ENCODE assay signal across 8 mouse cellular contexts in the genomic region with DNA sequence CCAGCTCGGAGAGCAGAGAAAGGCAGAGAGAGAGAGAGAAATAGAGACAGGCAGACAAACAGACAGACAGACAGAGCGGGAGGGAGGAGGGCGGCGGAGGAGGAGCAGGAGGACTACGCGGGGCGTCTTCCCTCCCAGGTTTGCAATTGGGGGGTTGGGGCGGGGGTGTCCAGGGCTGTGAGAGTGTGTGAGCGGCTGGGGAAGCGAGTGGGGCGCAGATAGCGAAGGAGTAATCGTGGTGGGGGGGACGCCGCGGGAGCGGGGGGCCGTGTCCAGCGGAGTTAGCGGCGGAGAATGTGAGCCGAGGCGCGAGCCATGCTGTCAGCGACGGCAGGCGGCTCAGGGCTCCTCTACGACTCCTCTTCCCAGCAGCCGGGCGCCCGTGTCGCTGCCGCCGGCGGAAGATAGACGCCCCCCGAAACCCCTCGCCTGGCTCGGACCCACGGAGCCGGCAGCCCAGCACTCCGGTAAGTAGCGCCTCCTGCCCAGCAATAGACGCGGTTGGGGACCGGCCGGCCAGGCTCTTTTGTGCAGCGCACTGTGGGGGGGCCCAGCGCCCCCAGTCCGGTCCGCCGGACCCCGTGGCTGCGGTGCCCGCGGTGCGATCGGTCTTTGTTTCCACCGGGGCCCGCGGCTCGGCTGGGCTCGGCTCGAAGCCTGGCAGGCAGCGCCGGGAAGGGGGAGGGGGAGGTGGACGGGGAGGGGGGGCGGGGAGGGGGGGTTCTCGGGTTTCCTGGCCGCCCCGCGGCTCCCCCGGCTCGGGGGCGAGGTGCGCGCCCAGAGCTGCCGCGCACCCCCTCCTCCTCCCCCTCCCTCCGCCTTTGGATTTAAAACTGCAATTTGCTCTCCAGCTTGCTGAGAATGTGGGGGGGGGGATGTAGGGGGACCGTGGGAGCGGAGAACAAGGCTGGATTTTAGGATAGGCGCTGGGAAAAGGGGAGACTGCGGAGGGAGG. TPM values are rescaled to one million over a fixed set of nuclear protein-coding genes. Genes with fewer than 3 reads are reported as not detected.
DNase-seq lines count a peak whose midpoint lies in the region; ATAC-seq and TF ChIP-seq lines count a peak whose summit lies in the region.

No protein-coding gene starts in this region.

- no peaks in the 10 kb centered on the region for H3K27me3 ChIP-seq in E14TG2a.4 (ENCODE audit: insufficient read depth, low read length)
- no peaks in the 10 kb centered on the region for H3K27me3 ChIP-seq in heart, adult 2 months (ENCODE audit: control insufficient read depth, insufficient read depth, low read length)
- no peaks in the 10 kb centered on the region for H3K27me3 ChIP-seq in kidney, embryonic 14.5 days (ENCODE audit: control insufficient read depth, insufficient read depth, low read length)

- peak overlapping the region; percentile 88 for H3K4me2 ChIP-seq in kidney, embryonic 14.5 days (replicated peaks; ENCODE audit: low read depth, low read length)

- H3K36me3 ChIP-seq in E14TG2a.4 (ENCODE audit: insufficient read depth, low read length) = peaks cover 8% of the 10 kb centered on the region
- H3K36me3 ChIP-seq in heart, adult 2 months (ENCODE audit: control insufficient read depth, insufficient read depth, low read length) = no peaks in the 10 kb centered on the region
- no peaks in the 10 kb centered on the region for H3K36me3 ChIP-seq in kidney, embryonic 14.5 days (ENCODE audit: control insufficient read depth, insufficient read depth, low read length)

- peak overlapping the region; percentile 96 for H3K27ac ChIP-seq in heart, adult 2 months
- H3K27ac ChIP-seq in kidney, embryonic 14.5 days (ENCODE audit: low read depth, low read length) = peak overlapping the region; percentile 98

- no peaks in the 10 kb centered on the region; the same call in 1 of the 2 replicates for H3K79me2 ChIP-seq in heart, adult 2 months (replicated peaks; ENCODE audit: control insufficient read depth, insufficient read depth, low read length)

- H3K9me3 ChIP-seq in E14TG2a.4 (ENCODE audit: low read length) = no peaks in the 10 kb centered on the region
- no peaks in the 10 kb centered on the region for H3K9me3 ChIP-seq in kidney, embryonic 14.5 days (ENCODE audit: control insufficient read depth, low read length)

- TF ChIP-seq CTCF in E14TG2a.4 (conservative IDR thresholded peaks at IDR 0.05; ENCODE audit: low read length) = no peak
- TF ChIP-seq CTCF in heart, adult 2 months (IDR thresholded peaks at IDR 0.05) = no peak

- intact Hi-C loops in heart, adult 2 months (cut with DNase I) = loop anchor here (1.0 to 5.0 kb wide), 4 partner anchors 26 to 190 kb away; no protein-coding TSS in a partner anchor

- peak overlapping the region; percentile 91 for H3K4me3 ChIP-seq in E14TG2a.4 (replicated peaks; ENCODE audit: low read length)
- H3K4me3 ChIP-seq in heart, adult 2 months = peak overlapping the region; percentile 99
- peak overlapping the region; percentile 98 for H3K4me3 ChIP-seq in kidney, embryonic 14.5 days (ENCODE audit: low read length)

- WGBS in heart, adult 2 months = 1% methylated on average over 72 of the region's 84 CpGs
- WGBS in kidney, embryonic 14.5 days = 1% methylated on average over 64 of the region's 84 CpGs

- no peak for TF ChIP-seq EP300 in heart, adult 2 months (IDR thresholded peaks at IDR 0.05; ENCODE audit: insufficient read depth, low read depth, low read length)

- DNase-seq in 416B (ENCODE audit: low read depth) = peak; percentile 74
- peak; percentile 74 for DNase-seq in embryo, embryonic 9.5 days (ENCODE audit: extremely low spot score)
- peak; percentile 77 to 79 for DNase-seq in heart, adult 2 months
- DNase-seq in lung, postnatal 14 days = peak; percentile 67
- DNase-seq in spleen, postnatal 10 days (ENCODE audit: low spot score in 2 of 2) = peak; percentile 40 to 62
- no peak for DNase-seq in layer of hippocampus, adult 9-11 months

- no peak for ATAC-seq in kidney, embryonic 14.5 days (ENCODE audit: low FRiP score, low TSS enrichment)

- H3K9ac ChIP-seq in heart, adult 2 months (ENCODE audit: low read depth, low read length) = peak overlapping the region; percentile 95
- peak overlapping the region; percentile 99 for H3K9ac ChIP-seq in kidney, embryonic 14.5 days (ENCODE audit: low read depth, low read length)

- TF ChIP-seq POLR2A in heart, adult 2 months (IDR thresholded peaks at IDR 0.05; ENCODE audit: insufficient read depth, low read depth, low read length) = no peak

- peaks cover 81% of the 10 kb centered on the region for H3K4me1 ChIP-seq in E14TG2a.4 (replicated peaks; ENCODE audit: low read depth, low read length)
- H3K4me1 ChIP-seq in heart, adult 2 months (ENCODE audit: control insufficient read depth, insufficient read depth, low read length) = peaks cover 11% of the 10 kb centered on the region
- H3K4me1 ChIP-seq in kidney, embryonic 14.5 days (ENCODE audit: control insufficient read depth, insufficient read depth, low read length) = peaks cover 56% of the 10 kb centered on the region

RNA-seq across cellular contexts. Expression of gene Ahdc1, which starts 1.0 kb away (rescaled TPM):
- 10 to 100 TPM; 42.6 to 50.9 TPM for total RNA-seq in heart, adult 2 months (2021)
- 19.5 and 21.8 TPM in 2 replicates for polyA plus RNA-seq in heart, adult 2 months (2012; rRNA removed)
- polyA plus RNA-seq in kidney, embryonic 14.5 days (2014; fragmentation: Nextera tagmentation; extraction: Ambion mirVana) = 11.3 and 12.1 TPM in 2 replicates

RNA-seq across cellular contexts. Expression of gene Fgr, which starts 38.2 kb away (rescaled TPM):
- under 1 TPM; 0.43 to 0.47 TPM for total RNA-seq in heart, adult 2 months (2021)
- 0.73 and 1.7 TPM in 2 replicates for polyA plus RNA-seq in heart, adult 2 months (2012; rRNA removed)
- polyA plus RNA-seq in kidney, embryonic 14.5 days (2014; fragmentation: Nextera tagmentation; extraction: Ambion mirVana) = 0.23 and 0.45 TPM in 2 replicates
